Mouse (Mus musculus): ENCODE measurements around the gene Zfp580.
"Not testable (repeated sequence)": the region's sequence is repeated elsewhere in the genome, so short reads cannot be mapped to it uniquely, and the experiment has no call there.

Gene Zfp580

GRCm38 (mm10) chr7:5064886-5065285 is 13.5 kb downstream of the Zfp580 start:
- no peak for DNase-seq (ENCODE audit: low spot score)

GRCm38 (mm10) chr7:5073586-5073985 is 22.2 kb downstream of the Zfp580 start:
- no peak for DNase-seq (ENCODE audit: low spot score)

GRCm38 (mm10) chr7:5074984-5075383 is 23.6 kb downstream of the Zfp580 start:
- DNase-seq (ENCODE audit: low spot score) = no peak

GRCm38 (mm10) chr7:5076931-5077330 is 25.6 kb downstream of the Zfp580 start:
- DNase-seq (ENCODE audit: low spot score) = no peak

- not testable (repeated sequence) for DNase-seq (ENCODE audit: low spot score)
Measured at GRCm38 (mm10) chr7:5079365-5080009, 28.1 kb downstream of the Zfp580 start.

DNA sequence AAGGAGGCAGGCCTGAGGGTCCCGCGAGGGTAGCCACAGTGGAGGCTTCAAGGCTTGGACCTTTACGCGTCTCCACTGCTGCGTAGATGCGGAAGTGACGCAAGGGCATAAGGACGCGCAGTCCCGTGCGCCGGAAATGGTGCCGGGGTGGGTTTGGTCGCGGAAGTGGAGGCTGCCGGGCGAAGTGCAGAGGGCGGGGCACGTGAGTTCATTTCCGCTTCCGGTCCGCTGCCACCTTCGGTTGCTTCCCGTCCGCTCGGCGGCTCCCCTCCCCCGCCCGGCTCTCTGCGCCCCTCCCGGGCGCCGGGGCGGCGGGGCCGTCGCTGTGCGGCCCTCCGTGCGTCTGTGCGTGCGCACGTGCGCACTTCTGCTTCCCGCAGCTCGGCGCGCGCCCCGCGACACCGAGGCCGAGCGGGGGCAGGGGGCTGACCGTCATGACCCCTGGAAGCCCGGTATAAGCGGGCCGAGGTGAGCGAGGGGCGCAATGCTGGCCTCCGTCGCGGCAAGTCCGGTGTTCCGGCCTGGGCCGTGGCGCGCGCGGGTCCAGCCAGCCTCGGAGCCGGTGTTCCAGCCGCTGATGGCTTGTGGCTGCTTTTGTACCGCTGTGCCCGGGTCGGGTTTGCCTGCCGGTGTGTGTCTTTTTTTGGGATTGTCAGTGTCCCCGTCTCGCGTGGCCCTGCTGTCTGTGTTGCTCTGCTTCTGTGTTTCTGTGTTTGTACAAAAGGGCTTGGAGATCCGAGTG is 28.8 kb downstream of the Zfp580 start, which contains the start of gene Epn1:
Gene Epn1, plus strand, starts transcription at position 226 of the 742 bp plus-strand sequence.
- DNase-seq (ENCODE audit: low spot score) = peak; percentile 93

DNA sequence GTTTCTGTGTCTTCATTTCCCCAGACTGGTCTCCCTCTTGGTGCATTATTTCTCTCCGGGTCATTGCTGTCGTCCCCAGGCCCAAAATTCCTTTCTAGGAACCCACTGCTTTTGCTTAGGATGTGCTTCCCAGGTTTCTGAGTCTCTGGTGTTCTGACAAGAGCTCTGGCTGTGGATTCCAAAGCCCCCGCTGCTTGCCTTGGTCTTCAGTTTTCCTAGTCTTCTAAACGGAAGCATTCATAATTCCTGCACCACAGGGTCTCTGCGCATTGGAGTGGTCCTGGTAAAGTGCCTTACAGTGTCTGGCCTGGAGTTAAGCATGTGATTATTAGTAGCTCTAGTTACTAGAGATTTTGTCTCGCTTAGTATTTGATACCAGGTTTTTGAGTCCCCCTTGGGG is 29.5 kb downstream of the Zfp580 start:
- DNase-seq (ENCODE audit: low spot score) = no peak

DNA sequence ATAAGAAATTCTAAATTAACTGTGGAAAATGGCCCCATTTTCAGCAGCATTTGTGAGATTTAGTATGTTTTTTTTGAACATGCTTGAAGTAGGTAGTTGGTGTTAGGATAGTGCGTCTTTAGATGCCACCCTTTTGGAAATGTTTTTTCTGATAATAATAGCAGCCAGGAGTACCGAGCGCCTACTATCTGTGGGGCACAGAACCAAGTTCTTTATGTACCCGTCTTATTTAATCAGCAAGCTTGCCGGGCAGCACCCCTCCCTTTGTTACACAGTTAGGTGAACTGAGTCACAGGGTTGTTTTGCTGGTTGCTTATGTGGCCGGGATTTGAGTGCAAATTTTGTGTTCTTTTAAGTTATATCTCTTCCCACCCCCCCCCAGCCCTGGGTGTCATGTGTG is 29.9 kb downstream of the Zfp580 start:
- DNase-seq (ENCODE audit: low spot score) = no peak

- no peak for DNase-seq (ENCODE audit: low spot score)
Measured at GRCm38 (mm10) chr7:5081939-5082338, 30.6 kb downstream of the Zfp580 start.

DNA sequence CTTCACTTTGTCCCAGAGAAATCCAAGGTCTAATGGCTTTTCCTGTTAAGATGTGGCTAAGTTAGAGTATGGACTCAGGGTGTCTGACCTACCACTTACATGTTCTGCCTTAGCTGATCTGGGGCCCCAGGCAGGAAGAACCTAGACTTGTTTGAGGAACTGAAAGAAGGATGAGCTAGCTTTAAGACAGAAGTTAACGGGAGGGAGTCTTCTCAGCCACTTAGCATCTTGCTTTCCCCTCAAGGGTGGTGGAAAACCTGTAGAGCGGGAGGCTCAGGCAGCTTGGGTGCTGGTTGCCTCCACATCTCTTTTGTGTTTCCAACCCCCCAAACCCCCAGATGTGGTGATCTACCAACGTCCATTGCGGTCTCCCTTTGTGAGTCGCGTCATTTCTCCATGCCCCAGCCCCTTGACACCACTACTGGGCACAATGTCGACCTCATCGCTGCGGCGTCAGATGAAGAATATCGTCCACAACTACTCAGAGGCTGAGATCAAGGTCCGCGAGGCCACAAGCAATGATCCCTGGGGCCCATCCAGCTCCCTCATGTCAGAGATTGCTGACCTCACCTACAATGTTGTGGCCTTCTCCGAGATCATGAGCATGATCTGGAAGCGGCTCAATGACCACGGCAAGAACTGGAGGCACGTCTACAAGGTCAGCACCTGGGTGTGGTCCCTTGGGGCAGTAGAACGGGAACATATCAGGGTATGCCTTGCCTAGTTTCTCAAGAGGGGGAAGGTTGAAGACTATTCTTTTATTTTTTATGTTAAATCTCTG is 32.2 kb downstream of the Zfp580 start:
- DNase-seq (ENCODE audit: low spot score) = no peak

GRCm38 (mm10) chr7:5085512-5085911 is 34.2 kb downstream of the Zfp580 start:
- no peak for DNase-seq (ENCODE audit: low spot score)

DNA sequence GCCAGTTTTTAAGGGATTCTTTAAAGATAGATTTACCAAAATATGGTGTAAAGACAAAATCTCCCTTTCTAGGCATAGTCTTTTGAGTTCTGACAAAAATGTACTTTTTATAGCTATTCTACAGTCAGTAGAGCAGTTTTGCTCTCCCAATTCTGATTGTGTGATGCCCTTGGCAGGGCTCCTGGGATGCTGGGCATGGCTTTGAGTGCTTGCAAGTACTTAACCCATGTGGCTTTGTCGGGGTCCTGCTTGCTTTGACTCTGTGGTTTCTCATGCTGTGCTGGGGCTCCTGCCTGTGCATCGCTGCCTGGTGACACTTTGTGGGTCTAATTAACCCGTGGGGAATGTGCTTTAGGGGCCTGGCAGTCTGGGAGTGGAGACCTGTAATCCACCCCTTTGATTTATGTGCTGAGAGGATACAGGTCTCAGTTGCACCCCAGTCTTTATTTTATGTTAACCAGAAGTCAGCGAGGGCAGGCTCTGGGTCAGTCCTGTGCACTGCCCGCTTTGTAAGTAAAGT is 35.6 kb downstream of the Zfp580 start:
- no peak for DNase-seq (ENCODE audit: low spot score)

GRCm38 (mm10) chr7:5087886-5088285 is 36.5 kb downstream of the Zfp580 start:
- DNase-seq (ENCODE audit: low spot score) = no peak

DNA sequence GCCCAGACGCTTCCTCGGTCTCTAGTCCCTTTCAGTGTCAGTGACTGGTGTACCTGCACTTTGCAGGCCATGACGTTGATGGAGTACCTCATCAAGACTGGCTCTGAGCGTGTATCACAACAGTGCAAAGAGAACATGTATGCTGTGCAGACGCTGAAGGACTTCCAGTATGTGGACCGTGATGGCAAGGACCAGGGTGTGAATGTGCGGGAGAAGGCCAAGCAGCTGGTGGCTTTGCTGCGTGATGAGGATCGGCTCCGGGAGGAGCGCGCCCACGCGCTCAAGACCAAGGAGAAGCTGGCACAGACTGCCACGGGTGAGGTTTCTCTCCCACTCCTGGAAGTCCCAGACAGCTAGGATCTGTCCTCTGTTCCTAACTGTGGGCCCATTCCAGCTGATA is 38.5 kb downstream of the Zfp580 start:
- no peak for DNase-seq (ENCODE audit: low spot score)

DNA sequence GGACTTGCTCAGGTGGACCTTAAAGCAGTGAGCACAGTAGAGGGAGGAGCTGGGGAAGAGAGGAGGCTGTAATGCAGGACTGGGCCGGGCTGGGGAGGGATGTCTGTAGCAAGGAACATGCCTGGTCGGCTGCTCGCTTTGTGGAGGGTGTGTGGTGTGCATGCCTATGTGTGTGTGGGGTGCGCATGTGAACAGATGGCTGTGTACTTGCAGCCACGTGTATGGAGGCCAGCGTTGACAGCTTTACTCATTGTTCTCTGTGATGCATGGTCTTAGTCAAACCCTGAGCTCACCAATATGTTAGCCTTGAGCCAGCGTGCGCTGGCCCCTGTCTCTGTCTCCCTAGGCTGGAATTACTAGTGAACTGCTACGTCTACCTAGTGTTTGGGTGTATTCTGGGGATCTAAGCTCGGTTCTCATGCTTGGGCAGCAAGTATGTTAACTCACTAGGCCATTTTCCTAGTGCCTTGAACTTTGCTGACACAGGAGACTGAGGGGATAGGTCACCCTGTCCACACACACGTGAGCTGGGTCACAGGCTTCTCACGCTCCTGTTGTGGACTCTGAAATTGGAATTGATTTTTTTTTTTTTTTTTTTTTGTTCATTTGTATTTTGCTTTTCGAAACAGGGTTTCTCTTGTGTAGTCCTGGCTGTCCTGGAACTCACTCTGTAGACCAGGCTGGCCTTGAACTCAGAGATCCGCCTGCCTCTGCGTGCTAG is 39.8 kb downstream of the Zfp580 start:
- no peak for DNase-seq (ENCODE audit: low spot score)

DNA sequence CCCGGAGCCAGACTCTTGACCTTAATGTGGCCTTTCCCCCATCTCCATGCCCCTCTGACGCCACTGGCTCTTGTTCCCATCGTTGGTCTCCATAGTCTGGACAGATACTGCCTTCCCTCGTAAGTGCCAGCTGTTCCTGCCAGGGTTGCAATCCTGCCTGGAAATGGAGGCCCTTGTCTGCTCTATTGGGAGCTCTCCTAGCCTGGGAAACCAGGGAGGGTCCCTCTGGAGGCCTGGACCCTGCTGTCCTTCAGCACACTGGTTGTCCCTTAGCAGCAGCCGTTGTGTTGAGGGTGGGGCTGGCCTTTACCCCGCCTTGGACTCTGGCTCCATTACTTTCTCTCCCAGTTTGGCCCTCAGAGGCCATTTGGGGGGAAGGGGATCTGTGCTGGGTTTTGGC is 41.0 kb downstream of the Zfp580 start:
- DNase-seq (ENCODE audit: low spot score) = no peak

DNA sequence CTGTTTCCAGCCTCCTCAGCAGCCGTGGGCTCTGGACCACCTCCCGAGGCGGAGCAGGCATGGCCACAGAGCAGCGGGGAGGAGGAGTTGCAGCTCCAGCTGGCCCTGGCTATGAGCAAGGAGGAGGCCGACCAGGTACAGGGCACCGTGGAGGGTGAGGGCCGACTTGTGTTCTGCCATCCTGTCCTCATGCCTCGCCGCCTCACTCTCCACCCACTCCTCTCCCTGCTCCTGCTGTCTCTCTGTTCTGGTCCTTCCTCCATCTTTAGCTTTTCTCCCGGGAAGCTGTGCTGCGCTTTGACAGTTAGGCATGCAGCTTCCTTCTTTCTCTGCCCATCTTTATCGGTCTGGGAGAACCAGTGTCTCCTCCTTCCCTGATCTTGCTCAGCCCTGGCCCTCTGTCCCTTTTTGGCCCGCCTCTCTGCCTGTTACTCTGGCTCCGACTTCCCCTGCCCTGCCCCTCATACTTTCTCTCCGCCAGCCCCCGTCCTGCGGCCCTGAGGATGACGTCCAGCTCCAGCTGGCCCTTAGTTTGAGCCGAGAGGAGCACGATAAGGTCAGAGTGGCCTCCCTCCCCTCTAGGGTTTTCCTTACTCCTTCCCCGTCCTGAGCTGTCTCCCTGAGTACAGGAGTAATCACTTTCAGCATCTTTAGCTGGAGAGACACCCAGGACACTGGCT is 41.6 kb downstream of the Zfp580 start:
- no peak for DNase-seq (ENCODE audit: low spot score)

DNA sequence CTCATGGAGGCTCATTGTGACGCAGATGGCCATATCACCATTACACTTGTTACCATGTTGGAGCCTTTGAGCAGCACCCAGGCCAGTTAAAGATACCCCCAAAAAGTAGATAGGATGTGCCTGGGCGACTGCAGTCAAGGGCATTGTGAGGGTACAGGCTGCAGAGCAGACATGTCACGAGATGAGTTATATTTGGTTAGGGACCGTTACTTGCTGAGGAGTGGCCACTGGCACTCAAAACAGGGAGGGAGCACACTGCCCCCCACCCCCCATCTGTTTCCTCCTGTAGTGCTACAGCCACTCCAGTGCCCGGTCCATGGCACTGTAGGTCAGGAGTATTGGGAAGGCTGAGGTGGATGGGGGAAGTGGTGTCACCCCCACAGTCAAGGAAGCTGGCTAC is 47.4 kb downstream of the Zfp580 start:
- DNase-seq (ENCODE audit: low spot score) = no peak

GRCm38 (mm10) chr7:5099796-5100195 is 48.5 kb downstream of the Zfp580 start:
- DNase-seq (ENCODE audit: low spot score) = no peak

DNA sequence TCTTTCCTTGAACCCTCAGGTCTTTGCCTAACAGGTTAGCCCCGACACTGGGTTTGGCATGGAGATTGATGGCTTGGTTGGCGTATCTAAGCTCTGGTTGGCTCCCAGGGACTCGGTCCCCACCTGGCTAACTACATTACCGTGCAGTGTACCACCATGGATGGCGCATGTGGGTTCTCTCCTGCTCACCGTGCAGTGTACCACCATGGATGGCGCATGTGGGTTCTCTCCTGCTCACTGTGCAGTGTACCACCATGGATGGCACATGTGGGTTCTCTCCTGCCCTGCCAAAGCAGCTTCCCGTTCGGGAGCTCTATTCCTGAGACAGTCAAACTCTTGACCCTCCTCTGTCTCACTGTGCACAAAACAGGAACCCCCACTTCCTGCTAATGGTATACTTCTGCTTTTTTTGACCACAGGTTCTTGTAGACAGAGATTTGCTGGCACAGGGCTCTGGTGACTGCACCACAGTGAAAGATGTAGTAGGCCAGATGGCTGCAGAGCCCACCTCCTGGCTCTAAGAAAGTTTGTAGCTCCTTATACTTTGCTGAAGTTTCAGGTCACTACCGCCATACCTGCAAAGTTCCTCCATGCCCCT is 49.8 kb downstream of the Zfp580 start:
- no peak for DNase-seq (ENCODE audit: low spot score)

- DNase-seq (ENCODE audit: low spot score) = no peak
Measured at GRCm38 (mm10) chr7:5102564-5102963, 51.2 kb downstream of the Zfp580 start.

Measured in ovary, postnatal 14 days (tissue).